ENCODE assay signal across 8 mouse cellular contexts in the genomic region with DNA sequence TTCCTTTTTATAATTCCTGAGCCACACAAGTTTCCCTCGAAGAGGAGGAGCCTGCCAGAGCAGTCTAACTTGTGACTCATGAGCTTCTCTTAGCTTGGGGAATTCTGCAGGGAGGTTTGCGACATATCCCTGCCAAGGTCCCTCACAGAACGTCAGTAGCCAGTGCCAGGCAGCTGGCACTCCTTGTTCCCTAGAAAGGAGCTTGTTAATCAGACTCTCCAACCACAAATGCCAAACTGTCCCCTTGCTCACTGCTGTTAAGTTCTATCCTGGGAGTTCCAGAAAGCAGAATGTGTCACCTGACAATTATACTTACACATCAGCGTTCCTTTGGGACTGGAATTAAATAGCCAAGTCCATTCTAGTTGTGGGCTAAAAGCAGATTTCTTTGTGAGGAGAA.
DNase-seq lines count a peak whose midpoint lies in the region; ATAC-seq lines count a peak whose summit lies in the region.
"Had no signal": no experiment of that assay in that cellular context is flagged by ENCODE, and none has a peak within 500 bp of the region (broad histone marks: within the 10 kb centered on the region; RNA-seq: fewer than 3 reads in every experiment).

No protein-coding gene starts in this region.

- peak; percentile 80 for DNase-seq in ovary, adult 18-20 months (ENCODE audit: low spot score)
- DNase-seq in ovary, postnatal 14 days (ENCODE audit: low spot score) = no peak
- DNase-seq in cerebellum, postnatal 10 days = peak; percentile 75 to 83
- peak; percentile 41 for DNase-seq in heart, postnatal 25 days (ENCODE audit: low spot score)
- DNase-seq in lung, postnatal 25 days (ENCODE audit: low spot score) = peak; percentile 79
- DNase-seq in thymus, postnatal 14 days = no peak

- intact Hi-C loops in heart, postnatal 25 days (cut with DNase I) = no loop called here

- H3K9ac ChIP-seq in forebrain, embryonic 12.5 days = no peak overlapping the region
- H3K9ac ChIP-seq: hindbrain, embryonic 15.5 days had no signal

- H3K4me3 ChIP-seq in forebrain, embryonic 12.5 days (replicated peaks) = no peak overlapping the region
- H3K4me3 ChIP-seq: hindbrain, embryonic 15.5 days had no signal

- no peaks in the 10 kb centered on the region; the same call in 1 of the 2 replicates for H3K4me1 ChIP-seq in forebrain, embryonic 12.5 days

- ATAC-seq in forebrain, embryonic 12.5 days (ENCODE audit: low FRiP score) = no peak

- H3K27ac ChIP-seq in forebrain, embryonic 12.5 days = no peak overlapping the region
- H3K27ac ChIP-seq: hindbrain, embryonic 15.5 days had no signal

- H3K36me3 ChIP-seq in forebrain, embryonic 12.5 days (replicated peaks) = no peaks in the 10 kb centered on the region
- H3K36me3 ChIP-seq: hindbrain, embryonic 15.5 days had no signal

- no peaks in the 10 kb centered on the region for H3K27me3 ChIP-seq in forebrain, embryonic 12.5 days
- H3K27me3 ChIP-seq: hindbrain, embryonic 15.5 days had no signal

- WGBS in forebrain, embryonic 12.5 days = 78% methylated on average over 4 of the region's 4 CpGs

- H3K9me3 ChIP-seq in forebrain, embryonic 12.5 days = no peaks in the 10 kb centered on the region
- H3K9me3 ChIP-seq: hindbrain, embryonic 15.5 days had no signal

- H3K4me2 ChIP-seq in forebrain, embryonic 12.5 days = no peak overlapping the region
- H3K4me2 ChIP-seq: hindbrain, embryonic 15.5 days had no signal

Comparison
In these comparisons a context has a peak if more than half of its experiments do, and no peak if none do; other contexts are left out.
1. DNase-seq: peak in ovary, adult 18-20 months (single experiment), cerebellum, postnatal 10 days (2 of 2), heart, postnatal 25 days (single experiment) and lung, postnatal 25 days (single experiment); none in ovary, postnatal 14 days (single experiment) and thymus, postnatal 14 days (single experiment).